Mouse (Mus musculus) adipose tissue, adult 10 weeks (tissue): Measurements from ENCODE around the gene Olfr365. TPM values are rescaled to one million over a fixed set of nuclear protein-coding genes. Genes with fewer than 3 reads are reported as not detected.

Source experiments
- polyA plus RNA-seq: library from polyadenylated mRNA; stranded (reverse); fragments of 350-450 nt; fragmentation: Illumina TruSeq; extraction: RNeasy Lipid Tissue Mini Kit (QIAGEN cat#74804); gene quantifications from one replicate; pipeline ENCODE4 v1.2.3, GENCODE M21; 2014; ENCODE audit warnings: low read depth, low replicate concordance

Olfr365 gene
- not detected for polyA plus RNA-seq

DNA sequence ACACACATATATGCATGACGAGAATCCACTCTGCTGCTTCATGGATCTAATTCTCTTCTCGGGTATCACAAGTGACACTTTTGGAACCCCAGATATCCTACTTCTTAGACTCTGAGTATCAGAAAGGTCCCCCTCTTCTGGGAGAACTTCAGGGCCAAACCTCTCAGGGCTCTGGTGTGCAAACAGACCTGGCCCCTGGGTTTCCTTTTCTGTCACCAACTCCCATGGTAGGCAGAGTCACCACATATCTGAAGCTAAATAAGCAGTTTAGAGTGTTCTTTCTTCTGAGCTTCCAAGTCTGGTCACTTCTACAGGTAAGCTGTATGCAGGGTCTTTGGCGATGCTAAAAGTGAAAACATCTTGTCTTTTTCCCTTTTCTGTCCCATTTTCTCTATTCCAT is at the start of gene Olfr365:
Gene Olfr365 (plus strand): TSS at position 301 of the 400 bp plus-strand sequence.

DNA sequence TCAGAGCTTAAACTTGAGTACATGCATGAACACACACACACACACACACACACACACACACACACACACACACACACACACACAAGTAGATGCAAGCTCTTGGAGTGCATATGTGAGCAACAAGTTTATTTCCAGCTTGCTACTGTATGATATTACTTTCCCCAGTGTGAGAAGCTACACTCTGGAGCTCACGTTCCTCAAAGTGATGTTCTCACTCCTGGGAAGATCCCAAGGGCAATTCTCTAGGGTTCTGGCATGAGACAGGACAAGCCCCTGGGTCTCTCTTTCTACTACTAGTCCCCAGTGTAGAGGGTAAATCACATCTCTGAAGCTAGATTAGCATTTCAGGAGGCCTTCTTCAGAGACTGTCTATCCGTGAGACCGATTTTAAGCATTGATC is 49.0 kb upstream of the Olfr365 start, which contains the start of gene Olfr364-ps1:
Gene Olfr364-ps1 (plus strand): TSS at position 301 of the 400 bp plus-strand sequence.

DNA sequence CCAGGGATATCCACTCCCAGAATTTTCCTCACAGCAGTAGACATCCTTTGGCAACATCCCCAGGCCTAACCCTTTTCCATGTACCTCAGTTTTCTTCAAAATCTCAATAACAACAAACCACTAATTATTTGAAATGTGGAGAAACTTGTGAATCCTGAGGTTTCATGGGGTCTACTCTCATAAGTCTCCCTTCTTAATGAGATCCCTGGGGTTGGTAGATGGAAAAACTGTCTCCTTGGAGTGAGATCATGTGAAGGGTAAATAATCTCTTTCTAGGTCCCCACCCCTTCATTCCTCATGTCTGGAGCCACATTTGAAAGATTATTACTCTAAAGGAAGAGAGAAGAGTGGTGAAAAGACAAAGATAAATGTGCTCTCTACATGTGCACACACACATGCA is 23.3 kb downstream of the Olfr365 start, which contains the start of gene Olfr366:
Gene Olfr366 (plus strand): TSS at position 301 of the 400 bp plus-strand sequence.

Other genes starting within 250 kb of the Olfr365 start
- not detected for gene Olfr357, start 194.4 kb upstream of the Olfr365 start, polyA plus RNA-seq
- gene Olfr358, start 178.9 kb upstream of the Olfr365 start, polyA plus RNA-seq = not detected
- gene Olfr360, start 122.5 kb upstream of the Olfr365 start, polyA plus RNA-seq = not detected
- not detected for gene Olfr361, start 98.9 kb upstream of the Olfr365 start, polyA plus RNA-seq
- gene Olfr362, start 70.3 kb upstream of the Olfr365 start, polyA plus RNA-seq = not detected
- gene Olfr364-ps1, start 48.9 kb upstream of the Olfr365 start, polyA plus RNA-seq = not detected
- gene Olfr366, start 23.4 kb downstream of the Olfr365 start, polyA plus RNA-seq = not detected
- not detected for gene Olfr368, start 138.3 kb downstream of the Olfr365 start, polyA plus RNA-seq
- 26.6 TPM for gene Pdcl, start 171.1 kb downstream of the Olfr365 start, polyA plus RNA-seq
- 9.9 TPM for gene Rc3h2, start 234.7 kb downstream of the Olfr365 start, polyA plus RNA-seq